Mouse (Mus musculus): ENCODE data around the gene Mum1. TPM values are rescaled to one million over a fixed set of nuclear protein-coding genes. Genes with fewer than 3 reads are reported as not detected.
A peak's percentile ranks its signal among the peaks of the same experiment; 100 is the strongest.

The Mum1 gene
- polyA plus RNA-seq, 2 experiments: 50.1 to 91.5 TPM

DNA sequence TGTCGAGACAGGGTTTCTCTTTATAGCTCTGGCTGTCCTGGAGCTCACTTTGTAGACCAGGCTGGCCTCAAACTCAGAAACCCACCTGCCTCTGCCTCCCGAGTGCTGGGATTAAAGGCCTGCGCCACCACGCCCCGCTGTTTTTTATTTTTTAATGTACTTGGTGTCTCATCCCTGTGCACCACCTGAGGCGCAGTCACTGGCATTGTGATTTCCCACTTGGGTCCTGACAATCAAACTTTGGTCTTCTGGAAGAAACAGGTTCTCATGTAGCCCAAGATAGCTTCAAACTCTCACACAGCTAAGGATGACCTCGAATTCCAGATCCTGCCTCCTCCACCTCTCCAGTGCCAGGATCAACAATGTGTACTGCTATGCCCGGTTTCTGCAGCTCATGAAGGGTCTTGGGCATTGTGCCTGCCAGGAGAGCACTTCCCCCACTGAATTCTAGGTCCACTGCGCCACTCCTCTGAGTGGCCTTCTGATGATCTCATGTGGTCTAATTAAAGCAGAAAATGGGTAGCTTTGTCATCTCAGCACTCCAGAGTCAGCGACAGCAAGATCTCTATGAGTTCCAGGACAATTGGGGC, 36.6 kb downstream of the Mum1 start:
- Histone ChIP-seq H3K9me3 (ENCODE audit: control insufficient read depth, low read length) (no peaks in the 10 kb centered on the region), H3K4me3 (replicated peaks; ENCODE audit: low read length) (no peak overlapping the region), H3K4me2 (replicated peaks; ENCODE audit: low read depth, low read length, severe bottlenecking) (no peak overlapping the region), H3K9ac (ENCODE audit: low read depth, low read length, severe bottlenecking) (no peak overlapping the region), H3K4me1 (ENCODE audit: control insufficient read depth, insufficient read depth, low read length) (peaks cover 35% of the 10 kb centered on the region), H3K27me3 (ENCODE audit: control insufficient read depth, insufficient read depth, low read length) (no peaks in the 10 kb centered on the region), H3K27ac (replicated peaks; ENCODE audit: low read depth, low read length) (no peak overlapping the region), H3K36me3 (ENCODE audit: control insufficient read depth, insufficient read depth, low read length) (peaks cover 23% of the 10 kb centered on the region)
- no peak for TF ChIP-seq POLR2A (IDR thresholded peaks at IDR 0.05; ENCODE audit: borderline replicate concordance, extremely low read depth, insufficient read depth, insufficient read length)
- WGBS: 93% methylated on average over 10 of the region's 10 CpGs
- ATAC-seq (ENCODE audit: low FRiP score, low read depth) (no peak), DNase-seq (ENCODE audit: low spot score) (no peak)

DNA sequence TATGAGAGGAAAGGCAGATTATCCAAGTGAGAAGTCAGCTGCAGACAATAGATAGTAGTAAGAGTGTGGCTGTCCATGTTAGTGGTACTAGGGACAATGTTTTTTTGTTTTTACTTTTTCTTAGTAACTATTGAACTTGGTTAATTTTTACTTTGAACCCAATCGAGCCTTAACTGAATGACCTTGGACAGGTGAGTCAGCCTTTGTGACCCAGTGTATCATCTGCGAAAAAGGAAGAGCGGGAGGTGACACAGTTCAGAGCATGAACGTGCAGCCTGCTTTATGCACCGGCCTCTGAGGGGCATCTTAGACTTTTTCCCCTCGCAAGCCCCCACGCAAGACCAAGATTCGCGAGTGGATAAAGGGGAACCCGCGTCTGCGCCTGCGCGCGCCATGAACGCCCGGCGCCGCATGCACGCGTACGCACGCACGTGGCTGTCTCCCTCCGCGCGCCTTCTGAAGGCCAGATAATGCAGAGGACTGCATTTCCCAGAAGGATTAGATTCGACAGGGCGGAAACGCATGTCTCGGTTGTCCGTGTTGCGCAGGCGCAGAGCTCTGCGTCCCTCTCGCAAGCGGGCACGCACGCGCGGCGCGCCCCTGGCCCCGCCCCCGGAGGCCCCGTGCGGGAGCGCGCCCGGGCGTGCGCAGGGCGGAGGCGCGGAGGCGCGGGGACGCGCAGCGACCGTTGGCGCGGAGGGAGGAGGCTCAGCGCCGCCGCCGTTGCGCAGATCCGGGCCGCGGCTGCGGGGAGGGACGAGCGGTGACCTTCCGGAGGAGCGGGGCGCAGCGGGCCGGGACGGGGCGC, 38.3 kb downstream of the Mum1 start:
- DNase-seq (ENCODE audit: low spot score): peak; percentile 99
- Histone ChIP-seq H3K9me3 (ENCODE audit: control insufficient read depth, low read length) (no peaks in the 10 kb centered on the region), H3K36me3 (ENCODE audit: control insufficient read depth, insufficient read depth, low read length) (peaks cover 17% of the 10 kb centered on the region), H3K4me1 (ENCODE audit: control insufficient read depth, insufficient read depth, low read length) (peaks cover 36% of the 10 kb centered on the region), H3K27ac (replicated peaks; ENCODE audit: low read depth, low read length) (peak overlapping the region; percentile 56), H3K4me2 (replicated peaks; ENCODE audit: low read depth, low read length, severe bottlenecking) (peak overlapping the region; percentile 86), H3K9ac (ENCODE audit: low read depth, low read length, severe bottlenecking) (peak overlapping the region; percentile 91), H3K27me3 (ENCODE audit: control insufficient read depth, insufficient read depth, low read length) (no peaks in the 10 kb centered on the region), H3K4me3 (replicated peaks; ENCODE audit: low read length) (peak overlapping the region; percentile 76)
- 2% methylated on average over 63 of the region's 81 CpGs for WGBS
- 0 out of 2 replicates have a peak, but pooled peaks have one; percentile 65 for TF ChIP-seq POLR2A (IDR thresholded peaks at IDR 0.05; ENCODE audit: borderline replicate concordance, extremely low read depth, insufficient read depth, insufficient read length)
- ATAC-seq (ENCODE audit: low FRiP score, low read depth): peak; percentile 57

DNA sequence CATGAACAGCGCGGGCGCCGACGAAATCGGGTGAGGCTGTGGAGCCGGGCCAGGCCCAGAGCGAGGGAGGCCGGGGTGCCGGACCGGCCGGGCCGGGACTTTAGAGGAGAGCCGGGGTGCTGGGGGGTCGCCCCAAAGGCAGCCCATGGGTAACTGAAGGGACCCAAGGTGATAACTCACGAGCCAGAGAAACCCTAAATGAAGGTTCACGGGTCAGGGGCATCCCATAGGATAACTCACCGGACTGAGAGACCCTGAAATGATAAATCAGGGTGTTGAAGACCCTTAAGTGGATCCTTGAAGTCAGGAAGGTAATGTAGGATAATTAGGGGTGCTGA, 38.9 kb downstream of the Mum1 start:
- H3K4me1 ChIP-seq (ENCODE audit: control insufficient read depth, insufficient read depth, low read length): peaks cover 30% of the 10 kb centered on the region
- no peak for DNase-seq (ENCODE audit: low spot score)
- peaks cover 20% of the 10 kb centered on the region for H3K36me3 ChIP-seq (ENCODE audit: control insufficient read depth, insufficient read depth, low read length)
- no peak for ATAC-seq (ENCODE audit: low FRiP score, low read depth)
- under 1% methylated on average over 18 of the region's 18 CpGs for WGBS
- peak overlapping the region; percentile 91 for H3K9ac ChIP-seq (ENCODE audit: low read depth, low read length, severe bottlenecking)
- peak overlapping the region; percentile 56 for H3K27ac ChIP-seq (replicated peaks; ENCODE audit: low read depth, low read length)
- H3K4me3 ChIP-seq (replicated peaks; ENCODE audit: low read length): peak overlapping the region; percentile 76
- H3K9me3 ChIP-seq (ENCODE audit: control insufficient read depth, low read length): no peaks in the 10 kb centered on the region
- peak overlapping the region; percentile 86 for H3K4me2 ChIP-seq (replicated peaks; ENCODE audit: low read depth, low read length, severe bottlenecking)
- no peak for TF ChIP-seq POLR2A (IDR thresholded peaks at IDR 0.05; ENCODE audit: borderline replicate concordance, extremely low read depth, insufficient read depth, insufficient read length)
- H3K27me3 ChIP-seq (ENCODE audit: control insufficient read depth, insufficient read depth, low read length): no peaks in the 10 kb centered on the region

DNA sequence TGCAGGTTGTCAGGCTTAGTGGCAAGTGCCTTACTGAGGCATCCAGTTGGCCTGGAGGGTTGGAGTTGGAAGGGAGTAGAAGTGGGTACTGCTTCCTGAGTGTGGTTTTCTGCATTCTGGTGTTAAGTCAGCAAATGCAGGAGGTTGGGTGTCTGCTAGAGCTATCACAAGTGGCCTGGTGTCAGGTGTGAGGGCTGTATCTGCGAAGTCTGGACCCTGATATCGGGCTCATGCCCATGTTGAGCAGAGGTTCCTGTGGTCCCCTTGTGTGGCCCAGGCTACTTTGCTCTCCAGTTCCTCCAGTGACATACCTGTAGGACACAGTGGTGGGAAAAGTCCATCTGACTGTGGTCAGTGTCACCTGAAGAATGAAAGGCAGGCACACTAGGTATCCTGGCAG, 43.9 kb downstream of the Mum1 start:
- Histone ChIP-seq H3K9ac (ENCODE audit: low read depth, low read length, severe bottlenecking) (no peak overlapping the region), H3K27ac (replicated peaks; ENCODE audit: low read depth, low read length) (no peak overlapping the region), H3K4me3 (replicated peaks; ENCODE audit: low read length) (no peak overlapping the region), H3K9me3 (ENCODE audit: control insufficient read depth, low read length) (no peaks in the 10 kb centered on the region), H3K4me1 (ENCODE audit: control insufficient read depth, insufficient read depth, low read length) (peaks cover 23% of the 10 kb centered on the region), H3K27me3 (ENCODE audit: control insufficient read depth, insufficient read depth, low read length) (no peaks in the 10 kb centered on the region), H3K36me3 (ENCODE audit: control insufficient read depth, insufficient read depth, low read length) (peaks cover 55% of the 10 kb centered on the region), H3K4me2 (replicated peaks; ENCODE audit: low read depth, low read length, severe bottlenecking) (no peak overlapping the region)
- no peak for TF ChIP-seq POLR2A (IDR thresholded peaks at IDR 0.05; ENCODE audit: borderline replicate concordance, extremely low read depth, insufficient read depth, insufficient read length)
- ATAC-seq (ENCODE audit: low FRiP score, low read depth) (no peak), DNase-seq (ENCODE audit: low spot score) (no peak)
- 96% methylated on average over 2 of the region's 2 CpGs for WGBS

DNA sequence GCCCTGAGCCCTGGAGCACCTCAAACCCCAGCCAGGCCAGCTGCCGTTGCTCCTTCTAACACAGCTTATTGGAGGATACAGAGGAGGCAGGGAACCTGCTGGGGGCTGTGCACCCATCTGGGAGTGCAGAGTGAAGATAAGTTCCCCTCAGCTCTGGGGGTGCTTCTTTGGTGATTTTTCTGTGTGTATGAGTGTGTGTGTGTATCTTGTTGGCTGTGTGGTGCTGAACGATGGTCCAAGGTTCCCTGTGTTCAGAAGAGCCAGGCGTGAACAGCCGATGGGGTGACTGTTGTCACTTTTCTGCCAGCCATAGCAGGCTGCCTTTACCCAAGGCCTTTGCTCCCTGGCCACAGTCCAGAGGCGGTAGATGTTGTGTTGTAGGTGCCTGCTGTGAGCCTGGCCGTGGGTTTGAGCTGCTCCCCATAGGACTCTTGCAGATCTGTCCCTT, 44.5 kb downstream of the Mum1 start:
- 77% methylated on average over 6 of the region's 6 CpGs for WGBS
- H3K36me3 ChIP-seq (ENCODE audit: control insufficient read depth, insufficient read depth, low read length): peaks cover 60% of the 10 kb centered on the region
- TF ChIP-seq POLR2A (IDR thresholded peaks at IDR 0.05; ENCODE audit: borderline replicate concordance, extremely low read depth, insufficient read depth, insufficient read length): no peak
- H3K4me1 ChIP-seq (ENCODE audit: control insufficient read depth, insufficient read depth, low read length): peaks cover 21% of the 10 kb centered on the region
- H3K9ac ChIP-seq (ENCODE audit: low read depth, low read length, severe bottlenecking): no peak overlapping the region
- DNase-seq (ENCODE audit: low spot score) (no peak), ATAC-seq (ENCODE audit: low FRiP score, low read depth) (no peak)
- H3K4me3 ChIP-seq (replicated peaks; ENCODE audit: low read length): no peak overlapping the region
- no peak overlapping the region for H3K4me2 ChIP-seq (replicated peaks; ENCODE audit: low read depth, low read length, severe bottlenecking)
- H3K9me3 ChIP-seq (ENCODE audit: control insufficient read depth, low read length): no peaks in the 10 kb centered on the region
- H3K27me3 ChIP-seq (ENCODE audit: control insufficient read depth, insufficient read depth, low read length): no peaks in the 10 kb centered on the region
- H3K27ac ChIP-seq (replicated peaks; ENCODE audit: low read depth, low read length): no peak overlapping the region

Data from limb, embryonic 14.5 days (tissue).